Mouse (Mus musculus) G1E (cell line): Measurements from ENCODE around the gene Npffr2. TPM values are rescaled to one million over a fixed set of nuclear protein-coding genes. Genes with fewer than 3 reads are reported as not detected.
"Not testable (repeated sequence)": the region's sequence is repeated elsewhere in the genome, so short reads cannot be mapped to it uniquely, and the experiment has no call there.

Source experiments
- ATAC-seq: 2 replicates; pipeline ENCODE4 v1.8.0; 2016; ENCODE audit warnings: mild to moderate bottlenecking; ENCODE audit not compliant: insufficient number of reproducible peaks, poor library complexity, low FRiP score, severe bottlenecking; ENCODE audit errors: extremely low read depth
- DNase-seq: peaks from one replicate; pipeline ENCODE4 v3.0.0; 2012; ENCODE audit warnings: low spot score
- H3K27me3 ChIP-seq: 2 replicates; pipeline ENCODE4 v1.6.1; 2012; ENCODE audit warnings: mild to moderate bottlenecking, low read length, inconsistent platforms; ENCODE audit not compliant: insufficient read depth
- H3K36me3 ChIP-seq: replicated peaks from 2 replicates; pipeline ENCODE3; 2012; ENCODE audit warnings: mild to moderate bottlenecking, inconsistent platforms
- H3K4me1 ChIP-seq: 2 replicates; pipeline ENCODE4 v1.6.1; 2012; ENCODE audit warnings: low read depth, low read length, inconsistent platforms, mixed read lengths; ENCODE audit not compliant: insufficient read depth
- H3K4me3 ChIP-seq: 2 replicates; pipeline ENCODE4 v1.5.1; 2012; ENCODE audit warnings: low read depth, mild to moderate bottlenecking, inconsistent platforms, low read length, moderate library complexity, mixed read lengths
- H3K9me3 ChIP-seq: replicated peaks from 2 replicates; pipeline ENCODE4 v1.6.1; 2012; ENCODE audit warnings: inconsistent platforms
- CTCF ChIP-seq: IDR thresholded peaks from 2 replicates; pipeline ENCODE4 v1.5.1; 2012; ENCODE audit warnings: low read depth, low read length, inconsistent platforms, mixed read lengths
- GATA1 ChIP-seq: IDR thresholded peaks from 2 replicates; pipeline ENCODE4 v1.6.1; 2012; ENCODE audit warnings: borderline replicate concordance, low read length, inconsistent platforms, mixed read lengths
- GATA2 ChIP-seq: IDR thresholded peaks from 2 replicates; pipeline ENCODE4 v1.6.1; 2012; ENCODE audit warnings: low read depth, low read length, inconsistent platforms, borderline replicate concordance
- POLR2AphosphoS5 ChIP-seq: IDR thresholded peaks from 2 replicates; pipeline ENCODE4 v1.6.1; 2012; ENCODE audit warnings: low read depth, low read length, inconsistent platforms; ENCODE audit not compliant: insufficient replicate concordance
- TAL1 ChIP-seq: conservative IDR thresholded peaks from 2 replicates; pipeline ENCODE4 v1.6.1; 2012; ENCODE audit warnings: low read depth, low read length, inconsistent platforms, mixed read lengths
- polyA plus RNA-seq: library from polyadenylated mRNA; stranded (reverse); fragments of >175 nt; gene quantifications from 2 replicates; pipeline ENCODE4 v1.2.3, GENCODE M21; 2012
- total RNA-seq, 2 experiments: library from RNA; stranded (forward) in 1 of 2; stranded (reverse) in 1 of 2; fragments of 200-1000 nt in 1 of 2; fragments of >200 nt in 1 of 2; fragmentation: Nextera tagmentation in 1 of 2; gene quantifications; 2 replicates each; pipeline ENCODE4 v1.2.3; 2014 to 2017

The Npffr2 gene
- total and polyA plus RNA-seq, 3 experiments, result 0.27 TPM; not detected in 2

- TF ChIP-seq GATA1, result no peak
- no peak for TF ChIP-seq TAL1
- no peak for TF ChIP-seq POLR2AphosphoS5
- no peak for TF ChIP-seq CTCF
- TF ChIP-seq GATA2, result no peak
- Histone ChIP-seq H3K9me3 (peaks cover 25% of the 10 kb centered on the region), H3K36me3 (no peaks in the 10 kb centered on the region), H3K27me3 (no peaks in the 10 kb centered on the region), H3K4me3 (no peak overlapping the region), H3K4me1 (no peaks in the 10 kb centered on the region)
- ATAC-seq (no peak), DNase-seq (no peak)
These were observed 2.2 kb downstream of the Npffr2 start for GRCm38 (mm10) chr5:89529391-89529790.

- no peak for TF ChIP-seq TAL1
- TF ChIP-seq GATA2, result no peak
- TF ChIP-seq POLR2AphosphoS5, result no peak
- Histone ChIP-seq H3K4me1 (no peaks in the 10 kb centered on the region), H3K36me3 (no peaks in the 10 kb centered on the region), H3K27me3 (no peaks in the 10 kb centered on the region), H3K9me3 (no peaks in the 10 kb centered on the region; the same call in 1 of the 2 replicates), H3K4me3 (no peak overlapping the region)
- ATAC-seq (no peak), DNase-seq (no peak)
These were observed 8.8 kb downstream of the Npffr2 start for GRCm38 (mm10) chr5:89536018-89536417.

- no peak overlapping the region for H3K4me3 ChIP-seq
- no peak for ATAC-seq
- TF ChIP-seq GATA1, result no peak
- no peak for TF ChIP-seq GATA2
- TF ChIP-seq TAL1, result no peak
- TF ChIP-seq POLR2AphosphoS5, result no peak
- no peak for TF ChIP-seq CTCF
- H3K27me3 ChIP-seq, result no peaks in the 10 kb centered on the region
- no peaks in the 10 kb centered on the region for H3K36me3 ChIP-seq
- no peaks in the 10 kb centered on the region for H3K4me1 ChIP-seq
- DNase-seq, result no peak
- H3K9me3 ChIP-seq, result peaks cover 2% of the 10 kb centered on the region; the same call in 1 of the 2 replicates
These were observed 15.2 kb downstream of the Npffr2 start for GRCm38 (mm10) chr5:89542472-89542871.

- no peaks in the 10 kb centered on the region for H3K36me3 ChIP-seq
- DNase-seq (no peak), ATAC-seq (no peak)
- TF ChIP-seq TAL1, result no peak
- TF ChIP-seq POLR2AphosphoS5, result no peak
- TF ChIP-seq CTCF, result no peak
- TF ChIP-seq GATA2, result no peak
- TF ChIP-seq GATA1, result no peak
- no peaks in the 10 kb centered on the region for H3K27me3 ChIP-seq
- no peak overlapping the region for H3K4me3 ChIP-seq
- peaks cover 2% of the 10 kb centered on the region; the same call in 1 of the 2 replicates for H3K9me3 ChIP-seq
- no peaks in the 10 kb centered on the region for H3K4me1 ChIP-seq
These were observed 16.2 kb downstream of the Npffr2 start for GRCm38 (mm10) chr5:89543476-89543875.

- H3K4me3 ChIP-seq, H3K4me1 ChIP-seq, DNase-seq, H3K9me3 ChIP-seq, H3K36me3 ChIP-seq, H3K27me3 ChIP-seq, ATAC-seq: not testable (repeated sequence)
These were observed 31.9 kb downstream of the Npffr2 start for GRCm38 (mm10) chr5:89559118-89559517.

- Histone ChIP-seq H3K36me3 (no peaks in the 10 kb centered on the region), H3K4me3 (no peak overlapping the region), H3K9me3 (peaks cover 4% of the 10 kb centered on the region; the same call in 1 of the 2 replicates), H3K4me1 (no peaks in the 10 kb centered on the region), H3K27me3 (no peaks in the 10 kb centered on the region)
- TF ChIP-seq POLR2AphosphoS5 (no peak), GATA2 (no peak), CTCF (no peak), TAL1 (no peak), GATA1 (no peak)
- no peak for DNase-seq
- no peak for ATAC-seq
These were observed 34.2 kb downstream of the Npffr2 start for GRCm38 (mm10) chr5:89561381-89561780.

- Histone ChIP-seq H3K36me3 (no peaks in the 10 kb centered on the region), H3K27me3 (no peaks in the 10 kb centered on the region), H3K4me3 (no peak overlapping the region), H3K4me1 (no peaks in the 10 kb centered on the region), H3K9me3 (peaks cover 9% of the 10 kb centered on the region)
- DNase-seq (no peak), ATAC-seq (no peak)
- TF ChIP-seq TAL1 (no peak), POLR2AphosphoS5 (no peak), GATA2 (no peak), GATA1 (no peak), CTCF (no peak)
These were observed 51.4 kb downstream of the Npffr2 start for GRCm38 (mm10) chr5:89578678-89579077.
